Mouse (Mus musculus): Measurements from ENCODE around the gene Gdf9.

DNA sequence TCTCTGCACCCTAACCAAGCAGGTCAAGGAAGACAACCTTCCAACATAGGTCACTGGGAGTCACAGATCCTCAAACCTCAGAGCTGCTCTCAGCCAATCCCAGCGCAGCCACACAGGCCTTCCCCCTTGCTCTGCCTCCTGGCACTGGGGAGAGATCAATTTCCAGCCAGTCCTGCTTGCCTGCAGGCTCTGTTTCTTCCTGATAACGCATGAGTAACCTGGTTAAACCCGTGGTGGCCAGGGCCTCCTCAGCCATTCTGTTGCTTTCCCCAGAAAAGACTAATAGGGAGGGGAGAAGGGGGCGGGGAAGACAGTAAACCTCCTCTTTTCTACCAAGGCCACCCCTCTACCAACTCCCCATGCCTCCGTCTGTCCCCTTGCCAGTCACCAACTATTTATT is 30.9 kb downstream of the Gdf9 start:
- TF ChIP-seq CTCF (IDR thresholded peaks at IDR 0.05; ENCODE audit: low read depth, low read length) (no peak), POLR2A (IDR thresholded peaks at IDR 0.05; ENCODE audit: borderline replicate concordance, low read depth, low read length) (no peak)
